Mouse (Mus musculus) adrenal gland, adult 10 weeks (tissue): ENCODE data around the gene Ikzf4. TPM values are rescaled to one million over a fixed set of nuclear protein-coding genes. Genes with fewer than 3 reads are reported as not detected.

ENCODE experiments used
- polyA plus RNA-seq: library from polyadenylated mRNA; stranded (reverse); fragments of 350-450 nt; fragmentation: Illumina TruSeq; extraction: RNeasy Lipid Tissue Mini Kit (QIAGEN cat#74804); gene quantifications from one replicate; pipeline ENCODE4 v1.2.3, GENCODE M21; 2014; ENCODE audit warnings: low read depth, low replicate concordance

Gene Ikzf4
- 1.5 TPM for polyA plus RNA-seq

DNA sequence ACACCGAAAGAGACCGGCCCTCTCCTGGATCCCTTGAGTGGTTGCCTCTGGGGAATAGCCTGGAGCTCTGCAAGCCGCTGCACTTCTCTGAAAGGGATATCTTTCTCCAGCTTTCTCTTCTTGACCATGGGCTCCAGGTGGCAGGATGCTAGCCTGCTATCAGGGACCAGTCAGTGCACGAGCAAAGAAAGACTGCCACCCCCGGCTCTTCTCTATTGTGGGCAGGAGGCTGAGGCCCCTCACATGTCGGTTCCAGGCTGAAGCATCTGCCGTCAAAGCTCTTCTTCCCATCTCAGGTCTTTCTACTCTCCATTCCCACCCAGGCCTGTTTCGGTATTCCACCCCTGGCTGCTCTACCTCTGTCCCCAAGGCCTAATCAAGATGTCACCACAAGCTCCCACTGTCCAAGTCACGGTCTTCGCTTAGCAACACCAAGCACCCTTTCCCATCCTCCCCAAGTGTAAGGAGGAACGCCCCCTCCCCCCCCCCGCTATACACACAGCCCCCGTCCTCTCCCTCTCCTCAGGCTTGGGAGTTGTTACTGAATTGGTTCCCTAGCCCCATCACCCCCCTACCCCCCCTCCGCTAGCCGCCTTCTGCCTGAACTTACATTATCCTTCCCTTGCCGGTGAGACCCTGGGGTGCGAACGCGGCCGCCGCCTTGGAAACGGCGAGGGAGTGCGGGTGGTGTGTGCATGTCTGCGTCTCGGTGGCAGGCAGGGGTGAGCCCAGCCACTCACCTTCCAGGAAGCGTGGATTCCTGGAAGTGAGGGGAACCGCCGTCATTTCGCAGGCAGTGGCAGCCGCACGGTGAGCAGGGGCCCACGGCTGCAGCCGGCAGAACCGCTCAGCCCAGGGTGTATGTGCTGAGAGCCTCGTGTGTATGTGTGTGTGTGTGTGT is at the start of gene Ikzf4:
Gene Ikzf4 (minus strand): TSS at position 881 of the 901 bp plus-strand sequence.

DNA sequence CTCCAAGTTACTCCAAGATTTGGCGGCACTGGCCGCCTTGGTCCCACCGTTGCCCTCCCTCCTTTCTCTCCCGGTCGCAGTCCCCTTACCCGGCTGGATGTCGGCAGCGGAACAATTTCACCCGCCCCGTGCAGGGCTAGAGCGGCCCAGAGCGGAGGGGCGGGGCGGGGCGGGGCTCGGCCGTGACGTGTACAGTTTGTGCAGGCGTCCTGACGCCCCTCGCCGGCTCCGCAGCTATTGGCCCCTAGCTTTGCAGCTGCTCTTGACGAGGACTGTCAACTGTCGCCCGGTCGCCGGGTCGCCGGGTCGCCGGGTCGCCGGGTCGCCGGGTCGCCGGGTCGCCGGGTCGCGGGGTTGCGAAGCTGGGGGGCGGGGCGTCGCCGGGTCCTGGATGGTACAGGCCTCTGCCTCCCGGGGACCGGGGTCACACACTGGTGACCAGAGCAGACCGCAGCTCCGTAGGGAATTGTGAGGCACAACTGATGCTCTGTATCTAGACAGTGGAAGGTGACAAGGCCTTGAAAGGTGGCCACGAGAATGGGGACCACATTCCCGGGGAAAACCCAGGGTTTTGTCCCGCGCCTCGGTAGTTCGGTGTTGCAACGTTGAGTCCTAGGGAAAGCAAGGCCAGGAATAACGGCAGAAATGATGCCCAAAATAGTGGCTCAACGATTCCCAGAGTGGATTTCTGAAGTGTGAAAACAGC is 28.1 kb upstream of the Ikzf4 start, which contains the start of gene Suox:
Gene Suox (minus strand): TSS at position 311 of the 706 bp plus-strand sequence.

DNA sequence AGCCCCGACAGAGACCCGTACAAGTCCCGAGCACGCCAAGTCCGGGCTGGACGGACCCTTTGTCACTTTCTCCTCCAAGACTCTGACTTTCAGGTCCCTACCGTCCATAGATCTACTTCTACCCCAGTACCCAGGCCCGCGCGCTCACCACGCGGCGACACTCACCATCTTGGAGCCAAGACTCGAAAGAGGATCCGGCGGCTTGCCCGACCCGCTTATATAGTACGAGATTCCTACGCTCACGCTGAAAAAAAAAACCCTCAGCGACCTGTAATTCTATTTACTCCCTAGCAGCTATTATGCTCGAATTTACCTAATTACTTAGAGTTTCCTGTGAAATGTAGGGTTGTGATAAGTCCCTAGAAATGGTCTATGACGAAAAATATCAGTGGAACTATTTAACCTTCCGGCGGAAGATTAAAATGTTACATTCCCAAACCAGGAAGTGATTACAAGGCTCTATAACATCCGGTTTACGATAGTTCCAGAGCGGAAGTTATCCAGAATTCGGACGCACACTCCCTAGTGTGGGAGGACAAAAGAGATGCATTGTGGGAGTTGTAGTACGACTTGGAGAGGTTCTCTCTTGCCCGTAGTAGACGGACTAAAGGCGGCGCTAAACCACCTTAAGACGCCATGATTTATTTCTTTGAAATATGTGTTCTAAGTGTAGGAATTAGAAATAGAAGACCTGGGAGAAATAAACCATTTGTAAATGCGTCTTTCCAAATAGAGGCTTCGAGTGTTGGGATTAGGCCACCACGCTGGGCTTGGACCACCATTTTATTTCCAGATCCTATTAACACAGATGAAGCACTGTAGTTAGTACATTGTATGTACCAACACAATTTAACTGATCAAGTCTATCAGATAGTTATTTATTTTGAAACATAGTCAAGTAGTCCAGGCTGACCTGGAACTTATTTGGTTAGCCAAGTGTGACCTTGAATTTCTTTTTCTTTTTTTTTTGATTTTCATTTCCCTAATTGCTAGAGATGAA is 19.2 kb downstream of the Ikzf4 start, which contains the start of gene Rps26:
Gene Rps26 (minus strand): TSS at position 437 of the 1,000 bp plus-strand sequence.

DNA sequence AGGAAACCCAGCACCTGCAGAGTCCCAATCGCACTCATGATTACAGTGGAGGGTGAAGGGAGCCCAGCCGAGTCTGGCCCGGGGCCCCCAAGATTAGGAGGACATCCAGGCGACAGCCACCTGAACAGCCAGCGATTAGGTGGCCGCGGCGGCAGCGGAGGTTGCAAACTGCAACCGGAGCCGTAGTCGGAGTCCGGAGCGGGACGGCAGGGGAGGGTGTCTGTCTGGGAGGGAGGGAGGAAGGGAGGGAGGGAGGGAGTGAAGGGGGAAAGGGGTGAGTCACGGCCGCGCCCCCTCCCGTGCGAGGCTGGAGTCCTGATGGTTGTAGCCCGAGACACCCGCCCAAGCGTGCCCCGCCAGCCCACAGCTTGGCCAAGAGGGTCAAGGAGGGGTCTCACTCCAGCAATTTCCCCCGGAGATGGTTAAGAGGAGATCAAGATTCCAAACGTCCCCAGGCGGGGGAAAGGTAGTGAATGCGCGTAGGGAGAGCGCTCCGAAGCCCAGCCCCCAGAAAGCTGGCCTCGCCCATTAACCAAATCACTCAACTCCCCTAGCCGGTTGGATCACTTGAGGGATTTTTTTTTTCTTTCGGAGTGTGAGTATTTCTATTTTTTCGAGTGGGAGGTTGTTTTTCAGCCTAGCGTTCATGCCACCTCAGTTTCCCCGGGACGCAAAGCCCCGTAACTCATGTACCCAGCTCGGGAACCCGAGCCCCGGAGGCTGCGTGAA is 56.2 kb downstream of the Ikzf4 start, which contains the start of gene Erbb3:
Gene Erbb3 (minus strand): TSS at position 189 of the 729 bp plus-strand sequence.

Other genes starting within 250 kb of the Ikzf4 start
- not detected for gene Slc39a5, start 244.8 kb downstream of the Ikzf4 start, polyA plus RNA-seq
- gene Nabp2, start 234.5 kb downstream of the Ikzf4 start, polyA plus RNA-seq = 32.8 TPM
- 13.8 TPM for gene Rnf41, start 234.3 kb downstream of the Ikzf4 start, polyA plus RNA-seq
- gene Smarcc2, start 186.7 kb downstream of the Ikzf4 start, polyA plus RNA-seq = 50.5 TPM
- 64.3 TPM for gene Myl6, start 151.8 kb downstream of the Ikzf4 start, polyA plus RNA-seq
- not detected for gene Myl6b, start 147.3 kb downstream of the Ikzf4 start, polyA plus RNA-seq
- 5.1 TPM for gene Esyt1, start 120.1 kb downstream of the Ikzf4 start, polyA plus RNA-seq
- 0.82 TPM for gene Zc3h10, start 98.2 kb downstream of the Ikzf4 start, polyA plus RNA-seq
- gene Rpl41, start 96.7 kb downstream of the Ikzf4 start, polyA plus RNA-seq = 12.5 TPM
- 91.8 TPM for gene Pa2g4, start 80.0 kb downstream of the Ikzf4 start, polyA plus RNA-seq
- 2.4 TPM for gene Erbb3, start 56.3 kb downstream of the Ikzf4 start, polyA plus RNA-seq
- gene Rps26, start 19.2 kb downstream of the Ikzf4 start, polyA plus RNA-seq = 12.2 TPM
- gene Suox, start 28.1 kb upstream of the Ikzf4 start, polyA plus RNA-seq = 13.9 TPM
- 151 TPM for gene Rab5b, start 50.3 kb upstream of the Ikzf4 start, polyA plus RNA-seq
- gene Pmel, start 58.2 kb upstream of the Ikzf4 start, polyA plus RNA-seq = not detected
- 12.2 TPM for gene Cdk2, start 59.0 kb upstream of the Ikzf4 start, polyA plus RNA-seq
- 9.4 TPM for gene Dgka, start 98.9 kb upstream of the Ikzf4 start, polyA plus RNA-seq
- 0.93 TPM for gene Pym1, start 101.9 kb upstream of the Ikzf4 start, polyA plus RNA-seq
- 56.4 TPM for gene Mmp19, start 144.9 kb upstream of the Ikzf4 start, polyA plus RNA-seq
- 46.9 TPM for gene Dnajc14, start 158.1 kb upstream of the Ikzf4 start, polyA plus RNA-seq
- 4.3 TPM for gene Tmem198b, start 158.4 kb upstream of the Ikzf4 start, polyA plus RNA-seq
- gene Sarnp, start 171.3 kb upstream of the Ikzf4 start, polyA plus RNA-seq = 390 TPM
- gene Ormdl2, start 175.7 kb upstream of the Ikzf4 start, polyA plus RNA-seq = 145 TPM
- 2.2 TPM for gene Gdf11, start 245.7 kb upstream of the Ikzf4 start, polyA plus RNA-seq